Mouse (Mus musculus): ENCODE results near the gene Mpp4. TPM values are rescaled to one million over a fixed set of nuclear protein-coding genes. Genes with fewer than 3 reads are reported as not detected.

Gene Mpp4
- total RNA-seq, 1 experiment from 2014 or later, result 1.5 TPM

DNA sequence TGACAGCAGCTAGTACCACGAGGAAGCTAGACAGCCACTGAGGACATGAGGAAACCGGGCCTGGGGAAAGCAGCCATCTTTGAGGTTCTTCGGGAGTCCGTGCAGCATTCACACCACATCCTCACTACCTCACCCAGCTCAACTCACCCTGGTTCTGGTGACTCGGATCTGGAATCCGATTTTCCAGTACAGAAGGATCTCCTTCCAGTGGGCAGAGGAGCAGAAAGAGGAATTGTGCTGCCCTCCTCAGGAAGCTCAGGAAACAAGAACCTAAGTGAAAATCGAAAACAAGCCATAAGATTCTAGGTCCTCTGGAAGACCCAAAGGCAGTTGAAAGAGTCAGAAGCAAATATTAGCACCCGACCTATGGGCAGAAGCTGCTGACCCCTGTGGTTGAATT is 7.1 kb upstream of the Mpp4 start:
- no peak for ATAC-seq (ENCODE audit: extremely low read depth, insufficient number of reproducible peaks, low FRiP score, poor library complexity, severe bottlenecking)

DNA sequence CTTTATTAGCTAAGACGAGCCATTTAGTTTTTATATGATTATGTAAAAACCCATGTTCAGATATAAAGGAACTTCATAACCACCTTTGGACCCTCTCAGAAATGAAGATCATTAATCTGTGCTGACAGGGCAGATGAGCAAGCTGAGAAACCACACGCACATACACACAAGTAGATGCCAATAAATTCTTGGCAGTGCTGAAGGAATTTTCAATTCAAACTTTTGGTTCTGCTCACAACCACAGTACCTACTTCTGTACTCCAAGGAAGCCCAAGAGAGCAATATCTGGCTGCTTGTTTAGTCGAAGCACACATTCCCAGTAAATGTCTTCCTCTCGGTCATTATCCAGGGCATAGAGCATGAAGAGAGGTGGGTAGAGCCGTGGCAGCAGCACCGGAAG is 6.4 kb upstream of the Mpp4 start:
- no peak for ATAC-seq (ENCODE audit: extremely low read depth, insufficient number of reproducible peaks, low FRiP score, poor library complexity, severe bottlenecking)

DNA sequence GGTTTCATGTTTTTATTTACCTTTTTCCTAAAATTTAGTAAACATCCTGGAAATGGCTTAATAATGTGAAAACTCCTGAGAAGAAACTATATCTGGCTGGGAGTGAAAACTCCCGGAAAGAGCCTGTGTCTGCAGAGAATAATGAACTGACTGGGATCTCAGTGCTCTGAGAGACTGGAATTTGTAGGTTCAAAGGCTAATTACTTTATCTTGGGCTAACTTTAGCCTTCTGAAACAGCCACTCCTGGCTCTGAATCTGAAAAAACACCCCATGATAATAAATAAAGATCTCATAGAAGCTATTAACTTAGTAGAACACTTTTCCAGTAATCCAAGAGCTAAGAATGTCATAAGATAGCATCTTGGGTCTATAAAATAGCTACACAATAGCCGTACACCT is 5.4 kb upstream of the Mpp4 start:
- ATAC-seq (ENCODE audit: extremely low read depth, insufficient number of reproducible peaks, low FRiP score, poor library complexity, severe bottlenecking), result no peak

DNA sequence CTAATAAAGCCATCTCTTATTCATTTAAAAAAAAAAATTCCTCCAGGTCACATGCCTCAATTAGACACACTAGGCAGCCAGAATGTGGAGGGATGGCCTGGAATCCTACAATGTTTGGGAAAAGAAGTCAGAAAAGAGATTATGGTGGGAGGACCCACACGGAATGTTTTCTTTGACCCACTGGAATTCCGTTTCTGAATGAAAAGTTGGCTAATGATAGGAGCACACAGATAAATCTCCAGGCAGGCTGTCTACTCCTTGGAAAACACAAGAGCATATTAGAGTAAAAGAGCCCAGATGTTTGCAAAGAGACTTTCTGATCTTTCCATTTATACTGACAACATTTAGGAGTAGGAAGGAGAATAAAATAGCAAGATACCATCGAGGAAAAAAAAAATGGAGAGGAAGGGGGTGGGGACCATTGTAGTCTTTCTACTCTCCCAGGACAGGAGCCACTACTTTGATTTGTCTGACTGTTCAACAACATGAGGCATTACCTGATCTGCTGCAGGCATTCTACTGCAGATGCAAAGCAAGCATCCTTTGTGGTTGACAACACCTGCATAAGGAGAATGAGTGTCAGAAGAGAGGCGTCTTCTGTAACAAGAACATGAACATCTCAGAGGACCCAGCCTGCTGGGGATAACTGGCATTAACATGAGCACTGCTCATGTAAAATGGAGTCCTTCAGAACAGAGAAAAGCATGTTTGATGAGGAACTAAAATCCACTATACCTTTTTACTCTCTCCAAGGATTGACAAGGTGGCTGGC is 4.7 kb upstream of the Mpp4 start:
- no peak for ATAC-seq (ENCODE audit: extremely low read depth, insufficient number of reproducible peaks, low FRiP score, poor library complexity, severe bottlenecking)

DNA sequence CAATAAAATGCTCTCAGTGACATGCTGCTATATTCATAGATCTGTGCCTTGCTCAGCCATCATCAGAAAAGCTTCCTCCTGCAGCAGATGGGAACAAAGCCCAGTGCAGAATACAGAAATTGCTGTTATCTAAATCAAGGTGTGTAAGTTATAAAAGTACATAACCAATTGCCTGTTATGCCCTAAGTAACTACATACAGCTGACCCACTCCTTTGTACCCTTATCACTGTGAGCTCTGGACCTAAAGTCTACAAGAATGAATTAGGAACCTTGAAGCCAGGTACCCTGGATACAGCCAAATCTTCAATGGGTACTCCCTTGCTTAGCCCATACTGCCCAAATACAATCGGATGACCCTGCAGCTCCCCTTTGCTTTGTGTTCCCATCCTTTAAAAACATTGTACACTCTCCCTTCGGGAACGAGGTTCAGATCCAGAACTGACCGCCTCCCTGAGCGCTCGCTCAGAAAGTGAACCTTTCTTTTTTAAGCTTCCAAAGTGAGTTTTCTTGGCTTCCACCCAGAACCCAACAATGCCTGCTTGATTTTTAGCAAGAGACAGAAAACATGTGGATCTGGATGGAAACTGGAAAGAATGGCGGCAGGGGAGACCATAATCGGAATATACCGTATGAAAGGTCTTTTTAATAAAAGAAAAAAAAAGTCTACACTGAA is 3.2 kb upstream of the Mpp4 start:
- ATAC-seq (ENCODE audit: extremely low read depth, insufficient number of reproducible peaks, low FRiP score, poor library complexity, severe bottlenecking), result no peak

DNA sequence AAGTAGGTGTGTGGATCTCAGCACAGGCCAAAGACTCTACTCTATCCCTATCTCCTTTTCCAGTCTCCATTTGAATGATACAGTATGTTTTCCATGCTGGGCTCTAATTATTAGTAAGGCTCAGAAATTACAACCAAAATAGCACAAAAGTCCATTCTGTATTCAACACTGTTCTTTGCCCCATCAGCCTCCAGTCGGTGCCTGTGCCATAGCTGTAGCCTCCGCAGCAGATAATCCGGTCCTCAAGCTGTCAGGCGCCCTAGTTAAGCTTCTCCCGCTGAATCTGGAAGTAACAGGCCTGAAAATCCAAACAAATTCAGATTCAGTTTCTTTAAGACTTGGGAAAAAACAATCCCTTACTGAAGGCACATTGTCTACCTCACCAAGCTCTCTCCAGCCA is 729 bp upstream of the Mpp4 start:
- ATAC-seq (ENCODE audit: extremely low read depth, insufficient number of reproducible peaks, low FRiP score, poor library complexity, severe bottlenecking), result no peak

DNA sequence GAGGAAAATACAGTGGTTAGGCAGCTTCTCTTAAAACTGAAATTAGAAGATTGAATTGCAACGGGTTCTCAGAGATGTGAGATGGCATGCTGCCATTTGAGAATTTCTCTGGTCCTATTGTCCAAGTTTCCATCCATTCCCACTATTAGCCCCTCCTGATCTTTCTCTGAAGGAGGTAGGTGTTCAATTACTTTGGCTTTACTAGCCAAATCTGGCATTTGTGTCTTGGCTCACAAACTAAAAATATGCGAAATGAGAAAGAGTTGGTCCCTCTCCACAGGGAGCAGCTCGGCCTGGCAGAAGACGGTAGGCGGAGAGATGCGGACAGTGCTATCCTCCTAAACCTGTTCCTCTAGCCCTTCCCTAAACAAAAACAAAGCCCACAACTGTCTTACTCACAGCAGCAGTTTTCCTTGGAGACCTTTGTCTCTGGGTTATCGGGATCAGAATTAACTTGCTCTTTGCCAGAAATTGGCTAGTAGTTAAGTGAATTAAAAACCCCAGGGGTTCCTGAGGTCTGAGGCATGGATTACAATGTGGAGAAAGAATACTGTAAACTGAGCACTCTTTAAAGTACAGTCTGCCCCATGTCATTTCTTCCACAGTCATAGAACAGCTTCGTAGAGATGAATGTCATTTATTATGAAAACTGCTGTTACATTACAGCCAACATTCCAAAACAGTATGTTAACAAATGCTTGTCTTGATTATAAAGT is 722 bp downstream of the Mpp4 start:
- ATAC-seq (ENCODE audit: extremely low read depth, insufficient number of reproducible peaks, low FRiP score, poor library complexity, severe bottlenecking), result no peak

DNA sequence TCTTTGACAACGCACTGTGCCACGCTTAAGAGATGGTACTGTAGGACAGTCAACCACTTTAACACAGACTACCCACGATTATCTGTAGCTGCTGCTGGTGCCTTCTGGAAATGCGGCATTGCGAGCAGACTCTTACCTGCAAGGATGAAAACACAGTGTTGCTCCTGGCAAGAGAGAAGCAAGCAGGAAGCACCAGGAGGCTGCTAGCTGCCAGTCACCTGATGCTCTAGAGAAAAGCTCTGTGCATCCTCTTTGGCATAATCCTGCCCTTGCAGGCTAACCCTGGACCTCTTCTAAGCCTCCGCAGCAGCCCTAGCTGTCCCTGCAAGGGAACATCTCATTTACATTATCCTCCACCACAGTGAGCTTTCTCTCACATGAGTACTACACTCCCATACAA is 1.8 kb downstream of the Mpp4 start:
- no peak for ATAC-seq (ENCODE audit: extremely low read depth, insufficient number of reproducible peaks, low FRiP score, poor library complexity, severe bottlenecking)

DNA sequence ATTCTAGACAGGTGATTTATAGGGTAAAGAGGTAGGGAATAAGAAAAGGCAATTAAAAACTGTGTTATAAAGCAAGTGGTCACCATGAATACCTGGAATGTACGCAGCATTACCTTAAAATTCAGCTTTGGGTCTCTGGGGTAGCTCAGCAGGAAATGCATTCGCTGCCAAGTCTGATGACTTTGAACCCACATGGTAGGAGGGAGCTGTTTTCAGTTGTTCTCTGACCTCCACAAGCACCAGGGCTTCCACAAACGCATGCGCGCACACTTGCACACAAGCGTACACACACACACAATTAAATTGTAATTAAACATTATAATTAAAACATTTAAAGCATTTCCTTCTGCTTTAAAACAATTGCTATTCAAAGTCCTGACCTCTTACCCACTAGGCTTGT is 2.3 kb downstream of the Mpp4 start:
- ATAC-seq (ENCODE audit: extremely low read depth, insufficient number of reproducible peaks, low FRiP score, poor library complexity, severe bottlenecking), result no peak

DNA sequence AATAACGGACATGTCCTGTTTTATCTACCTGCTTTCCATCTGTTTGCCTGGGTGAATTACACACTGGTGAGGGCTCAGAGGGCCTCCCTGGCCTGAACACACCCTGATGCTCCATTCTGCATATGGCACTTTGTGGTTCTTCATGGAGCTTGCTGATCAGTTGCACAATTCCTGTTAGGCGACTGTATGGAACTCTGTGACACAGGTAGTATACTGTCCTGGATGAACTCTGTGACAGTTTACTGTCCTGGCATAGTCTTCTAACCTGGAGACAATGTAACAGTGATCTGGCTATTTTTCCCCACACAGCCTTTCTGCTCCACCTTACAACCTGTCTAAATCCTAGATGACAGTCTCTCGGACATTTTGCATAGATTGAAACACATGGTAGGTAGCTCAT is 4.1 kb downstream of the Mpp4 start:
- no peak for ATAC-seq (ENCODE audit: extremely low read depth, insufficient number of reproducible peaks, low FRiP score, poor library complexity, severe bottlenecking)

DNA sequence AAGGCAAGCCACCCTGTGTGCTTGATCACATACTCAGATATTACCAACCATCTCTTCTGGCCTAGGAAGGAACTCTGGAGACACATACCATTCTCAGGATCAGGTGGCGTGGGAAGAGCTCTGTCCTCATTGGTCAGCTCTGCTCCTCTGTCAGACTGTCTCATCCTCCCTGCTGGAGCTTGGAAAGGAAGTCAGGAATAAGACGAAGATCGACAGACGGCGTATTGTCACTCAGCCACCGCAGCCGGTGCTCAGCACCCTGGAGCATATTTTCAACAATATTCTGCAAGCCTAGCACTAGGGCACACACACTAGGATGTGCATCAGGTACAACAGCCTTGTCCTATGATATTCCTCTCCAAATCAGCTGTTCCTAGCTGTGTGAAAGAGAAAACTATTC is 4.7 kb downstream of the Mpp4 start:
- ATAC-seq (ENCODE audit: extremely low read depth, insufficient number of reproducible peaks, low FRiP score, poor library complexity, severe bottlenecking), result no peak

DNA sequence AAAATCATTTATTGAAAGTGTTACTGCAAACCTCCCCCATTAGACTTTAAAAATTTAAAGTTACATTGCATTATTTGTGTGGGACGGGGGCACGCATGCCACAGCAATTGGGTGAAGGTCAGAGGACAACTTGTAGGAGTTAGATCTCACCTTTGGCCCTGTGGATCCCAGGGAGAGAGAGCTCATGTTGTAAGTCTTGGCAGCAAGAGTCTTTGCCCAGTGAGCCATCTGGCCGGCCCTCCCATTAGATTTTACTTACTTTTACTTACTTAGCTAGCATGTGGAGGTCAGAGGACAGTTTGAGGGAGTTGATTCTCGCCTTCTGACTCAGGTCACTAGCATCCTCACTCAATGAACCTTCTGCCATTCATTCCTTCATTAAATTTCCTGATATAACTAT is 5.3 kb downstream of the Mpp4 start:
- ATAC-seq (ENCODE audit: extremely low read depth, insufficient number of reproducible peaks, low FRiP score, poor library complexity, severe bottlenecking), result no peak

DNA sequence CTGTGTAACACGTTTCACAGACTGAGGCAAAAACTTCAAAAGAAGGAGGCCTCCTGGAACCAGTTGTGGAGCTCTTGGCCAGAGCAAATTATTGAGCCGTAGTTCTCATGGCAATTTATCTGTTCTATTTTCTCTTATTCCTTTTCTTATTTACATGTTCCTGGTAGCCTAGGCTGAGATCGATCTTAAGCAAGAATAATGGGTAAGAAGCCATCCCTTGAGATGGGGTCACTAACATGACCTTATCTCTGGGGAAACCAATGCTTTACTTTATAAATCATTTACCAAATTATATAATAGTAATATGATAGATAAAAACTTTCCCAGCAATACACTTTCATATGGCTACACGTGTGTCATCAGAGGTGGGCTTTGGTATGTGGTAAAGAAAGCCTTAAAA is 10.8 kb downstream of the Mpp4 start:
- ATAC-seq (ENCODE audit: extremely low read depth, insufficient number of reproducible peaks, low FRiP score, poor library complexity, severe bottlenecking), result no peak

DNA sequence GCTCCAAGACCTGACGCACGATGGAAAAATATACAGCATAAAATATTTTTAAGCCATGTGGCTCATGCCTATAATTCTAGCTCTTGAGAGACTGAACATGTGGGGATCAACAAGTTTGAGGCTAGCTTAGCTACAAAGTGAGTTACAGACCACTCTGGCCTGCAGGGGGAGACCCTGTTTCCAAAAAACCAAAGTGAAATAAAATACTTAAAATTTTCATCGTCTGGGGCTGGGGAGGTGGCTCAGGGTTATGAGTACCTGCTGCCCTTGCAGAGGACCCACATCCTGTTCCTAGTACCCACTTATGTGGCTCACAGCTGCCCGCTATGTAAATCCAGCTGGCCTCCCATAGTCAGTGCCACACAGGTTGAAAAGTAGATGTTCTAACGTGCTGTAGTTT is 12.6 kb downstream of the Mpp4 start:
- ATAC-seq (ENCODE audit: extremely low read depth, insufficient number of reproducible peaks, low FRiP score, poor library complexity, severe bottlenecking), result no peak

DNA sequence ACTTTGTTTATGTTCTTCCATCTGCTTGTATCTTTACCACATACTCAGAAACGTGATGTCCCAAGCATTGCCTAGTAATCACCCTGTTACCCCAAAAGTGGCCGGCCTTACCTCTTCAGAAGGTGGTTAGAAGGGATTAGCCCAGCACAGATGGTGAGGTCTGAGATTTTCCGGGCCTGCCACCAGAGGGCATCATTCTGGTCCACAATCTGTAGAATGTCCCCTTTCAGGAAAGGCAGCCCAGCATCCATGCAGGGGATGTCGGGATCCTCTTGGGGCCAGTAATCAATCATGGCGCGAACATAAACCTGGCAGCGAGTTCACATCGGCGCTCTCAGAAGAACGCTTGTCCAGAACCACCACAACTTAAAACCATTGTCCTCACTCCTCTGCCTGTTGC is 18.6 kb downstream of the Mpp4 start:
- ATAC-seq (ENCODE audit: extremely low read depth, insufficient number of reproducible peaks, low FRiP score, poor library complexity, severe bottlenecking), result no peak

DNA sequence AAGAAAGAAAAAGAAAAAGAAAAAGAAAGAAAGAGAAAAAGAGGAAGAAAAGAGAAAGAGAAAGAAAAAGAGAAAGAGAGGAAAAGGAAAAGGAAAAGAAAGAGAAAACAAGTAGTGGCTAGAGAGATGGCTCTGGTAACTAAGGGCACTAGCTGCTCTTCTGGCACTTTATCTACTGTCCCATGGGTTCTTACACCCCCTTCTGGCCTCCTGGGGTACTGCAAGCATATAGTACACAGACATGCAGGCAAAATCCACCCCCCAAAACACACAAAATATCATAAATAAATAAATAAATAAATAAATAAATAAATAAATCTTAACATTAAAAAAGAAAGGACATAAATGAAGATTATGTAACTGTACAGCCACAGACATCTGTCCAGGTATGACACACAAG is 20.4 kb downstream of the Mpp4 start:
- ATAC-seq (ENCODE audit: extremely low read depth, insufficient number of reproducible peaks, low FRiP score, poor library complexity, severe bottlenecking), result peak; percentile 89

DNA sequence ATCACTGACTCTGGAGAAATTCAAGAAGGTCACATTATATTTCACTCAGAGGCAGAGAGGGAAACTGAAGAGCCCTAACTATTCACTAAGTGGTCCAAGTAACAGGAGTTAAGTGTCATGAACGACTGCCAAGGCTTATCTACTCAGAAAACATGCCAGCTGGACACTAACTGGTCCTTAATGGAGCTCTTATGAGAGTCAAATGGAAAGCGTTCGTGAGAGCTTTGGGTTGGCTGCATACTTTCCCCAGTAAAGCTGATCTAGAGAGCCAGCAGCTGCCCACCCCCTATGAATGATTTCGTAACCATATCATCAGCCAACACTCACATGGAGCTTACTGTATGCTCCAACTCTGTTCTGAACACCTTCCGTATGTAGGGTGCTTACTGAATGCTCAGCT is 28.8 kb downstream of the Mpp4 start:
- ATAC-seq (ENCODE audit: extremely low read depth, insufficient number of reproducible peaks, low FRiP score, poor library complexity, severe bottlenecking), result no peak

DNA sequence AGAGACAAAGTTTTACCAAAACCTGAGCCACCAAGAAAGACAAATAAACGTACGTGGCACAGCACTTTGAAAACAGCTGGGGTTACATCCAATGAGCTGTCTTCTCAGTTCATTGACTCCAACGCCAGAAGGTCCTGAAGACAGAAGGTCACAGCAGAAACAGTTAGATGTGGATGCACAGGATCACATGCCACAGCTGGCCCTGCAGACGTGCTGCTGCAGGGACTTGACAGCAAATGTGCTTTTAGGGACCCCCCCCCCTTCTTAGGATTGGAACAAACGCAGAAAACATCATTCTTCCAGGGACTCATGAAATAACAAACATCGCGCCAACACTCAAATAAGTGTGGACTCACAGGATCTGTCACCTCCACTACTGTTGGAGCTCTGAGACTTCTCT is 34.3 kb downstream of the Mpp4 start:
- no peak for ATAC-seq (ENCODE audit: extremely low read depth, insufficient number of reproducible peaks, low FRiP score, poor library complexity, severe bottlenecking)

DNA sequence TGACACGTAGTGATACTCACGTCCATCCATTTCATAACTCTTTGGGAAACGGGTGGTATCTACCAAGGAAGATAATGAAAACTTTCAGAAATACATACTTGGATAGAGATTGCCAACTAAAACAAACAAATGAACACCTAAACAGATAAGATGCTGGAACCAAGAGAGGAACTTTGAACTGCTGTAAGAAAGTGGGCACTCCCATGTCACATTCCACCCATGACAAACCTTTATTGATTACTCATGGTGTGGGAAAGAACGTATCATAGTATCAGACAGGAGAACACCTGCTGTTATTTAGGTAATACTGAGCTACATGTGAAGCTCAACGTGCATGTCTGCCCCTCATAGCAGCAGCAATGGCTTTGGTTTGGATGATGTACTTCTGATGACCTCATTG is 37.6 kb downstream of the Mpp4 start:
- ATAC-seq (ENCODE audit: extremely low read depth, insufficient number of reproducible peaks, low FRiP score, poor library complexity, severe bottlenecking), result no peak

DNA sequence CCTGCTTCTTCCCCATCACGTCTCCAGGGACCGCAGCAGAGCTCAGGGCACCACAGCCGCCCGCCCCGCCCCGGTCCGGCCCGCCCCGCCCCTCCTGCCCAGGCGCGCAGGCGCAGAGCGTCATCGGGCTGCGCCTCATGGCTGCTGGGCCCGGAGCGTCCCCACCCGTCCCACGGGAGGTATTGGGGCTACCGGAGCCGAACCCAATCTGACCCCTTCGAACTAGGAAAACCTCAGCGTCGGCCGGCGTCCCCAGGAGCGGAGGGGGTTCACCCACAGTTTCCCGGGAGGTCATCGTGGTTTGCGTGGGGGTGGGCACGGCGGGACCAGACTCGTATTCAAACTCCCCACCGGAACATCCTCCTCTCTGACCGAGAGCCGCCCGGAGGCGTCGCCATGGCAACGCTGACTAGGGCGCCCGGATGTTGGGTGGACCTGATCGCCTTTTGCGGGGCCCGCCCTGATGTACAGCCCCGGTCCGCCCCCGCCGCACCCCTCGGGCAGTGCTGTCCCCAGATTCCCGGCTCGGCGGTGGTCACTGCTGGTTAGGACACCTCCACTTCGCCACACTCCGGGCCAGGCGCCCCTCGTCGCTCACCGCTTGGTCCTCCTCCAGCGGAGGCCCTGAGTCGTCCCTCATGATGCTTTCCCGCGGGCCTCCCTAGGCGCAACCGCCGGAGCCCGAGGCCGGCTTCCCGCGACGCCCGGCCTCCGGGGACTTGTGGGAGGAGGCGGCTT is 43.3 kb downstream of the Mpp4 start, which contains the start of gene Tmem237:
Gene Tmem237, minus strand, starts transcription at position 689 of the 738 bp plus-strand sequence.
- ATAC-seq (ENCODE audit: extremely low read depth, insufficient number of reproducible peaks, low FRiP score, poor library complexity, severe bottlenecking), result peak; percentile 78
